Mouse (Mus musculus): ENCODE results near the gene Pum2. TPM values are rescaled to one million over a fixed set of nuclear protein-coding genes. Genes with fewer than 3 reads are reported as not detected.

The Pum2 gene
- polyA plus RNA-seq, 1 experiment from 2014 or later = 22.6 TPM

- Histone ChIP-seq H3K4me3 (ENCODE audit: low read depth, low read length) (peak within 1 kb of the TSS; percentile 84), H3K27ac (replicated peaks) (peak within 1 kb of the TSS; percentile 91), H3K9me3 (ENCODE audit: control insufficient read depth, low read length) (no peaks in the 10 kb centered on the region), H3K4me2 (replicated peaks; ENCODE audit: low read depth) (peak within 1 kb of the TSS; percentile 96), H3K27me3 (ENCODE audit: control insufficient read depth, insufficient read depth, low read length) (no peaks in the 10 kb centered on the region), H3K9ac (ENCODE audit: low read length) (peak within 1 kb of the TSS; percentile 85), H3K36me3 (ENCODE audit: control insufficient read depth, insufficient read depth, low read length) (no peaks in the 10 kb centered on the region), H3K4me1 (replicated peaks; ENCODE audit: control insufficient read depth, insufficient read depth) (peaks cover 3% of the 10 kb centered on the region; the same call in 1 of the 2 replicates)
- WGBS = under 1% methylated on average over 62 of the region's 67 CpGs
- peak; percentile 84 for ATAC-seq (ENCODE audit: low FRiP score, low TSS enrichment)
- TF ChIP-seq CTCF (IDR thresholded peaks at IDR 0.05; ENCODE audit: low read depth) (peak; percentile 75), EP300 (optimal IDR thresholded peaks at IDR 0.05) (no peak)
- DNase-seq (ENCODE audit: low spot score) = peak; percentile 94
These were observed 97.3 kb downstream of the Pum2 start, which contains the start of gene Sdc1 for GRCm38 (mm10) chr12:8770946-8771843. TSS of gene Sdc1 (plus strand) at chr12:8771323.

GRCm38 (mm10) chr12:8771844-8772380 is 98.0 kb downstream of the Pum2 start:
- H3K4me1 ChIP-seq (replicated peaks; ENCODE audit: control insufficient read depth, insufficient read depth) = peaks cover 4% of the 10 kb centered on the region
- H3K9me3 ChIP-seq (ENCODE audit: control insufficient read depth, low read length) = no peaks in the 10 kb centered on the region
- H3K4me2 ChIP-seq (replicated peaks; ENCODE audit: low read depth) = peak overlapping the region; percentile 96
- H3K36me3 ChIP-seq (ENCODE audit: control insufficient read depth, insufficient read depth, low read length) = no peaks in the 10 kb centered on the region
- DNase-seq (ENCODE audit: low spot score) = peak; percentile 49
- peak overlapping the region; percentile 85 for H3K9ac ChIP-seq (ENCODE audit: low read length)
- TF ChIP-seq CTCF (IDR thresholded peaks at IDR 0.05; ENCODE audit: low read depth) = no peak
- no peak for TF ChIP-seq EP300 (optimal IDR thresholded peaks at IDR 0.05)
- H3K4me3 ChIP-seq (ENCODE audit: low read depth, low read length) = peak overlapping the region; percentile 84
- H3K27ac ChIP-seq (replicated peaks) = peak overlapping the region; percentile 91
- peak; percentile 16; the same call in 1 of the 2 replicates for ATAC-seq (ENCODE audit: low FRiP score, low TSS enrichment)
- H3K27me3 ChIP-seq (ENCODE audit: control insufficient read depth, insufficient read depth, low read length) = no peaks in the 10 kb centered on the region
- WGBS = under 1% methylated on average over 37 of the region's 37 CpGs

GRCm38 (mm10) chr12:8772451-8773143 is 98.7 kb downstream of the Pum2 start:
- WGBS = under 1% methylated on average over 50 of the region's 55 CpGs
- Histone ChIP-seq H3K27me3 (ENCODE audit: control insufficient read depth, insufficient read depth, low read length) (no peaks in the 10 kb centered on the region), H3K4me1 (replicated peaks; ENCODE audit: control insufficient read depth, insufficient read depth) (peaks cover 6% of the 10 kb centered on the region), H3K9ac (ENCODE audit: low read length) (peak overlapping the region; percentile 85), H3K4me3 (ENCODE audit: low read depth, low read length) (peak overlapping the region; percentile 84), H3K36me3 (ENCODE audit: control insufficient read depth, insufficient read depth, low read length) (no peaks in the 10 kb centered on the region), H3K9me3 (ENCODE audit: control insufficient read depth, low read length) (no peaks in the 10 kb centered on the region), H3K27ac (replicated peaks) (peak overlapping the region; percentile 91), H3K4me2 (replicated peaks; ENCODE audit: low read depth) (peak overlapping the region; percentile 96)
- ATAC-seq (ENCODE audit: low FRiP score, low TSS enrichment) (peak; percentile 19), DNase-seq (ENCODE audit: low spot score) (peak; percentile 82)
- TF ChIP-seq CTCF (IDR thresholded peaks at IDR 0.05; ENCODE audit: low read depth) (peak; percentile 55), EP300 (optimal IDR thresholded peaks at IDR 0.05) (no peak)

- no peaks in the 10 kb centered on the region for H3K27me3 ChIP-seq (ENCODE audit: control insufficient read depth, insufficient read depth, low read length)
- no peak for ATAC-seq (ENCODE audit: low FRiP score, low TSS enrichment)
- TF ChIP-seq EP300 (optimal IDR thresholded peaks at IDR 0.05) (no peak), CTCF (IDR thresholded peaks at IDR 0.05; ENCODE audit: low read depth) (no peak)
- H3K36me3 ChIP-seq (ENCODE audit: control insufficient read depth, insufficient read depth, low read length) = no peaks in the 10 kb centered on the region
- H3K9ac ChIP-seq (ENCODE audit: low read length) = peak overlapping the region; percentile 85
- WGBS = 21% methylated on average over 6 of the region's 6 CpGs
- DNase-seq (ENCODE audit: low spot score) = no peak
- peak overlapping the region; percentile 84 for H3K4me3 ChIP-seq (ENCODE audit: low read depth, low read length)
- H3K9me3 ChIP-seq (ENCODE audit: control insufficient read depth, low read length) = no peaks in the 10 kb centered on the region
- H3K4me1 ChIP-seq (replicated peaks; ENCODE audit: control insufficient read depth, insufficient read depth) = peaks cover 9% of the 10 kb centered on the region
- peak overlapping the region; percentile 96 for H3K4me2 ChIP-seq (replicated peaks; ENCODE audit: low read depth)
- H3K27ac ChIP-seq (replicated peaks) = peak overlapping the region; percentile 91
These were observed 99.4 kb downstream of the Pum2 start for GRCm38 (mm10) chr12:8773336-8773735.

- peak overlapping the region; percentile 96; the same call in 1 of the 2 replicates for H3K4me2 ChIP-seq (replicated peaks; ENCODE audit: low read depth)
- no peaks in the 10 kb centered on the region for H3K9me3 ChIP-seq (ENCODE audit: control insufficient read depth, low read length)
- H3K4me3 ChIP-seq (ENCODE audit: low read depth, low read length) = no peak overlapping the region
- H3K9ac ChIP-seq (ENCODE audit: low read length) = peak overlapping the region; percentile 32; the same call in 1 of the 2 replicates
- DNase-seq (ENCODE audit: low spot score) (no peak), ATAC-seq (ENCODE audit: low FRiP score, low TSS enrichment) (no peak)
- H3K27me3 ChIP-seq (ENCODE audit: control insufficient read depth, insufficient read depth, low read length) = no peaks in the 10 kb centered on the region
- peaks cover 9% of the 10 kb centered on the region for H3K4me1 ChIP-seq (replicated peaks; ENCODE audit: control insufficient read depth, insufficient read depth)
- H3K27ac ChIP-seq (replicated peaks) = peak overlapping the region; percentile 30
- TF ChIP-seq EP300 (optimal IDR thresholded peaks at IDR 0.05) (no peak), CTCF (IDR thresholded peaks at IDR 0.05; ENCODE audit: low read depth) (no peak)
- no peaks in the 10 kb centered on the region for H3K36me3 ChIP-seq (ENCODE audit: control insufficient read depth, insufficient read depth, low read length)
These were observed 100.2 kb downstream of the Pum2 start for GRCm38 (mm10) chr12:8774183-8774582.
